Mouse (Mus musculus): ENCODE measurements around the gene Magea4. TPM values are rescaled to one million over a fixed set of nuclear protein-coding genes. Genes with fewer than 3 reads are reported as not detected.

Gene Magea4
- polyA plus RNA-seq (2015; fragmentation: Nextera tagmentation; extraction: Ambion mirVana) = not detected in 2 replicates

DNA sequence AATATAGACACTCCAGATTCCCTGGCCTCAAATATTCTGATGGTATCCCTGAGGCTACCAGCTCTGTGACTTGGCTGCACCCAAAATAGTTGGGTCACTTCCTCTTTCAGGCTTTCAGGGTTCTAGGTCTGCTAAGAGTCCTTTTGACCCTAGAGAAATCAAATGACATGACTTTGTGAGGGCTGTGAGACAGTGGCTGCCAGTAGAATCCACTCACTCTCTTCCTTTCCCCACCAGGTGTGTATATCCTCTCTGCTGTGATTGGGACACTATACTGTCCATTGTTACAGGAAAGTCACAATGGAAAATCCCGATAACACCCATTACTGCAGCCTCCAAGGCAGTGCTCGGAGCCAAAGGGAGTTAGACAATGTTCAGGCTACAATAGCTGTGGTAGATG is at the start of gene Magea4:
Magea4 (plus strand) TSS at position 301 of the 400 bp plus-strand sequence.
- ATAC-seq = no peak
- H3K27ac ChIP-seq (ENCODE audit: low read length) = no peak within 1 kb of the TSS
- H3K4me2 ChIP-seq (ENCODE audit: low read length) = no peak within 1 kb of the TSS
- WGBS = 77% methylated on average over 2 of the region's 2 CpGs
- H3K9me3 ChIP-seq (ENCODE audit: control insufficient read depth, low read length) = no peaks in the 10 kb centered on the region
- no peaks in the 10 kb centered on the region for H3K27me3 ChIP-seq (replicated peaks; ENCODE audit: control insufficient read depth, insufficient read depth, low read length)
- H3K4me1 ChIP-seq (replicated peaks; ENCODE audit: control insufficient read depth, insufficient read depth, low read length) = no peaks in the 10 kb centered on the region
- H3K36me3 ChIP-seq (ENCODE audit: control insufficient read depth, insufficient read depth) = no peaks in the 10 kb centered on the region
- H3K9ac ChIP-seq (replicated peaks; ENCODE audit: low read depth, low read length) = no peak within 1 kb of the TSS
- no peak within 1 kb of the TSS for H3K4me3 ChIP-seq (replicated peaks; ENCODE audit: low read length)

- Histone ChIP-seq H3K4me3 (replicated peaks; ENCODE audit: low read length) (no peak overlapping the region), H3K36me3 (ENCODE audit: control insufficient read depth, insufficient read depth) (no peaks in the 10 kb centered on the region), H3K4me2 (ENCODE audit: low read length) (no peak overlapping the region), H3K27me3 (replicated peaks; ENCODE audit: control insufficient read depth, insufficient read depth, low read length) (no peaks in the 10 kb centered on the region), H3K4me1 (replicated peaks; ENCODE audit: control insufficient read depth, insufficient read depth, low read length) (no peaks in the 10 kb centered on the region), H3K9ac (replicated peaks; ENCODE audit: low read depth, low read length) (no peak overlapping the region), H3K9me3 (ENCODE audit: control insufficient read depth, low read length) (no peaks in the 10 kb centered on the region), H3K27ac (ENCODE audit: low read length) (no peak overlapping the region)
- ATAC-seq = peak; percentile 73; the same call in 1 of the 2 replicates
- 48% methylated on average over 4 of the region's 4 CpGs for WGBS
These were observed 18.8 kb upstream of the Magea4 start for GRCm38 (mm10) chrX:72202944-72203554.

DNA sequence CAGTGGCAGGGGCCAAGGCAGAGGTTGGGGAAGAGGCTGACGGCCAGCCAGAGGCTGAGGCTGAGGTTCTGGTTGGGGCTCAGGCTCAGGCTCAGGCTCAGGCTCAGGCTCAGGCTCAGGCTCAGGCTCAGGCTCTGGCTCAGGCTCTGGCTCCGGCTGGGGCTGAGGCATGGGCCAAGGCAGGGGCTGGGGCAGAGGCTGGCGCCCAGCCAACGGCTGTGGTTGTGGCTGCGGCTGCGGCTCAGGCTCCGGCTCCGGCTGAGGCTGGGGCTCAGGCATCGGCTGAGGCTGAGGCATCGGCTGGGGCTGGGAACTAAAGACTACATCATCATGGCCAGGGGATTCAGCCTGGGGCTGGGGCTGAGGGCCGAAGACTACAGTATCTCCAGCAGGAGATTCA is 48.8 kb downstream of the Magea4 start:
- Histone ChIP-seq H3K9ac (replicated peaks; ENCODE audit: low read depth, low read length) (no peak overlapping the region), H3K36me3 (ENCODE audit: control insufficient read depth, insufficient read depth) (no peaks in the 10 kb centered on the region), H3K27me3 (replicated peaks; ENCODE audit: control insufficient read depth, insufficient read depth, low read length) (no peaks in the 10 kb centered on the region), H3K4me2 (ENCODE audit: low read length) (no peak overlapping the region), H3K9me3 (ENCODE audit: control insufficient read depth, low read length) (no peaks in the 10 kb centered on the region), H3K4me1 (replicated peaks; ENCODE audit: control insufficient read depth, insufficient read depth, low read length) (0 out of 2 replicates have a peak, but pooled peaks cover 2% of the 10 kb centered on the region), H3K4me3 (replicated peaks; ENCODE audit: low read length) (no peak overlapping the region), H3K27ac (ENCODE audit: low read length) (no peak overlapping the region)
- no peak for ATAC-seq
- WGBS = 86% methylated on average over 11 of the region's 11 CpGs

MicroRNAs within 50 kb of the gene (microRNA counts, 519-probe panel; counts per million panel counts)
- 1,915 counts per million, percentile 24 among the panel's probes with 10 or more counts for microRNA mmu-miR-224
- microRNA mmu-miR-452 = 532 counts per million, percentile 2 among the panel's probes with 10 or more counts

Small RNAs within 50 kb of the gene (microRNA-seq; reads per million reads assigned to microRNA genes)
- gene Mir224 = 78.6 reads per million, percentile 51 among the genes with 10 or more reads in this experiment
- 34.5 reads per million, percentile 39 among the genes with 10 or more reads in this experiment for gene Mir452

Other genes starting within 250 kb of the Magea4 start
- not detected in 2 replicates for gene Fate1, start 249.0 kb upstream of the Magea4 start, polyA plus RNA-seq (2015; fragmentation: Nextera tagmentation; extraction: Ambion mirVana)
- 0.11 and 0.27 TPM in 2 replicates for gene Cnga2, start 230.2 kb upstream of the Magea4 start, polyA plus RNA-seq (2015; fragmentation: Nextera tagmentation; extraction: Ambion mirVana)
- gene Gabre, start 52.8 kb downstream of the Magea4 start, polyA plus RNA-seq (2015; fragmentation: Nextera tagmentation; extraction: Ambion mirVana) = 0.32 and 0.62 TPM in 2 replicates
- not detected in 2 replicates for gene Magea10, start 164.8 kb downstream of the Magea4 start, polyA plus RNA-seq (2015; fragmentation: Nextera tagmentation; extraction: Ambion mirVana)

Data from forebrain, embryonic 16.5 days (tissue).